In the genomic region with DNA sequence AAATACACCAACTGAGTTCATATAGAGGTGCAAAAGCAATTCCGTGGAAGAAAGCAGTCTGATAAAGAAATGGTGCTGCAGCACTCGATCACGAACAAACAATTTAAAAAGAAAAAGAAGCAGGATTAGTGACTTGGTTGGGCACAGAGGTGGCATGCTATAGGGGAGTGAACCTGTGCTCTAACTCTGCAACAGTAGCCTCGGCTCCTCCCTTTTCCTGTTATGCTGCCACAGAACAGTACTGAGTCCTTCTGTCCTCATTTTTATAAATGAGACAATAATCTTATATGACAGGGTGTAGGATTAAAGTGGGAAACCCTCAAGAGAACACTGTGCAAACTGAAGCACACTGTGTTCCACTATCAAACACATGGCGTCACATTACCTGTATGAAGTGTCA, we compare ENCODE assay signal across 14 mouse cellular contexts.
"Had no signal": no experiment of that assay in that cellular context is flagged by ENCODE, and none has a peak within 500 bp of the region (broad histone marks: within the 10 kb centered on the region; RNA-seq: fewer than 3 reads in every experiment).

No protein-coding gene starts in this region.

- DNase-seq: kidney, postnatal 10 days; kidney, postnatal 4 days; lung, adult 2 months; lung, postnatal 36 days; thymus, adult 18-20 months; thymus, postnatal 4 days had no signal

- H3K27me3 ChIP-seq: liver, embryonic 15.5 days; midbrain, embryonic 15.5 days; neural tube, embryonic 12.5 days had no signal

- H3K27ac ChIP-seq: left cerebral cortex, adult 2 months; limb, embryonic 10.5 days; liver, embryonic 15.5 days; midbrain, embryonic 15.5 days; neural tube, embryonic 12.5 days had no signal

- H3K9ac ChIP-seq: liver, embryonic 15.5 days; midbrain, embryonic 15.5 days; neural tube, embryonic 12.5 days had no signal

- H3K4me1 ChIP-seq: limb, embryonic 10.5 days; liver, embryonic 15.5 days; neural tube, embryonic 12.5 days had no signal

- H3K9me3 ChIP-seq: limb, embryonic 10.5 days; liver, embryonic 15.5 days; midbrain, embryonic 15.5 days; neural tube, embryonic 12.5 days had no signal

- H3K4me2 ChIP-seq: liver, embryonic 11.5 days; liver, embryonic 15.5 days; midbrain, embryonic 11.5 days; midbrain, embryonic 15.5 days; neural tube, embryonic 12.5 days had no signal

- ATAC-seq: lung, postnatal 0 days; midbrain, embryonic 15.5 days had no signal

- H3K36me3 ChIP-seq: liver, embryonic 15.5 days had no signal

- H3K4me3 ChIP-seq: left cerebral cortex, adult 2 months; limb, embryonic 10.5 days; liver, embryonic 15.5 days; midbrain, embryonic 15.5 days; neural tube, embryonic 12.5 days had no signal
